Mouse (Mus musculus): Measurements from ENCODE around the gene Ckap2. TPM values are rescaled to one million over a fixed set of nuclear protein-coding genes. Genes with fewer than 3 reads are reported as not detected.

The Ckap2 gene
- total RNA-seq (2023) = 1.4 TPM

GRCm38 (mm10) chr8:22185431-22186397 lies at the start of gene Ckap2:
TSS of gene Ckap2 (minus strand) at chr8:22185819.

GRCm38 (mm10) chr8:22227061-22227877 lies 41.6 kb upstream of the Ckap2 start, which contains the start of gene Thsd1:
TSS of gene Thsd1 (plus strand) at chr8:22227313.

GRCm38 (mm10) chr8:22192660-22193431 lies 7.2 kb upstream of the Ckap2 start, which contains the start of gene Vps36:
TSS of gene Vps36 (plus strand) at chr8:22192809.

GRCm38 (mm10) chr8:22166080-22166603 lies 19.5 kb downstream of the Ckap2 start, which contains the start of gene Nek3:
TSS of gene Nek3 (minus strand) at chr8:22166435.

GRCm38 (mm10) chr8:22124220-22125152 lies 61.1 kb downstream of the Ckap2 start, which contains the start of gene Nek5:
TSS of gene Nek5 (minus strand) at chr8:22125053.

Other genes starting within 250 kb of the Ckap2 start
- gene Defb35, start 247.5 kb downstream of the Ckap2 start, total RNA-seq (2023) = not detected
- gene Defb13, start 239.1 kb downstream of the Ckap2 start, total RNA-seq (2023) = not detected
- gene Fam90a1a, start 227.1 kb downstream of the Ckap2 start, total RNA-seq (2023) = not detected
- not detected for gene Ccdc70, start 216.0 kb downstream of the Ckap2 start, total RNA-seq (2023)
- gene Atp7b, start 125.5 kb downstream of the Ckap2 start, total RNA-seq (2023) = 0.35 TPM
- 20.1 TPM for gene Alg11, start 125.1 kb downstream of the Ckap2 start, total RNA-seq (2023)
- gene Nek5, start 60.8 kb downstream of the Ckap2 start, total RNA-seq (2023) = not detected
- 7.4 TPM for gene Nek3, start 19.4 kb downstream of the Ckap2 start, total RNA-seq (2023)
- 25.3 TPM for gene Vps36, start 7.0 kb upstream of the Ckap2 start, total RNA-seq (2023)
- gene Thsd1, start 41.5 kb upstream of the Ckap2 start, total RNA-seq (2023) = 0.80 TPM
- gene Tpte, start 97.6 kb upstream of the Ckap2 start, total RNA-seq (2023) = not detected
- 5.6 TPM for gene Slc25a15, start 212.8 kb upstream of the Ckap2 start, total RNA-seq (2023)
- gene Mrps31, start 225.5 kb upstream of the Ckap2 start, total RNA-seq (2023) = 11.0 TPM